Mouse (Mus musculus) ZHBTc4 (cell line): ENCODE data around the gene Myog.
A peak's percentile ranks its signal among the peaks of the same experiment; 100 is the strongest.

Experiments
- DNase-seq: peaks from one replicate; pipeline ENCODE4 v3.0.0-alpha.2; 2011; ENCODE audit warnings: low read depth, low spot score

The Myog gene

DNA sequence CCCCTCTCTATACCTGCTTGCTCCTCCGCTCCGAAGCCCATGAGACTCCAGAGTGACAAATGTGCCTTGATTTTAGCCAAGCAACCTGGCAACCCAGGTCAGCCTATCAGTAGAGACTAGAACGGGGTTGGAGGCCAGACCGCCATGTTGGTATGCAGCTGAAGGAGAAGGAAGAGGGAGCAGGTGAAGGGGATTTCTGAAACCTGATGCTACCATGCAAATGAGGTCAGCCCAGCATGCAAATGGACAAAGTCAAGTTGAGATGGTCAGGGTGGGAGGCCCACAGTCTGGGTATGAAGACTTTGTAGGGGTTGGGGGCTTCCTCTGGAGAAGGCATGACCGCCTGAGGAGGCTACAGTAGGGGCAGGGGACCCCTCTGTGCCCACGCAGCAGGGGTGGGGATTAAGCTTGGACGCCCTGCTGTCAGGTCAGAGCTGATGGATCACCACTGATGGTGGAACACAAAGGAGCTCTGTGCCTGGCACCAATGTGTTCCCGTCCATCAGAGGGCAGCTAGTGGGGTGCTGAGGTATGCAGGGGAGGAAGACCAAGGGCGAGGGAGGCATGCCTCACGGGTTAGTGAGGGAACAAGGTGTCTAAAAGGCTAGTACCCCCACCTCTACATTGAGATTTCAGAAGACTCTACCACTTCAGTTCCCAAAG lies 4.2 kb upstream of the Myog start:
- no peak for DNase-seq

DNA sequence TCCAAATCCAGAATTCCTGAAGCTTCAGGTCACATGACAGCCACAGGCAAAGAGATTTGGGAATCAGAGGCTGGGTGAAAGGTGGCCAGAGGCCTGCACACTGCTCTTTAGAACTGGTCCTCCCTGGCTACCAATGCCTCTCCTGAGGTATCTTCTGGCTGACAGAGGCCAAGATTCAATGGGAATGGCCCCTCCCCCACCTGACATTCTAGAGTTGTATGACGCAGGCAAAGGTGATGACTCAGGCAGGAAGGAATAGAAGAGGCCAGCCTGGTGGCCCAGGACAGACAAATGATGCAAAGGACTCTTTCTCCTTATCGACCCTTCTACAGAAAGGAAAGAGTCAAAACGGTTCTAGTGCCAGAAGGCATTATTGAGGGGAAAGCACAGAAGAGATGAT lies 1.6 kb upstream of the Myog start:
- no peak for DNase-seq

DNA sequence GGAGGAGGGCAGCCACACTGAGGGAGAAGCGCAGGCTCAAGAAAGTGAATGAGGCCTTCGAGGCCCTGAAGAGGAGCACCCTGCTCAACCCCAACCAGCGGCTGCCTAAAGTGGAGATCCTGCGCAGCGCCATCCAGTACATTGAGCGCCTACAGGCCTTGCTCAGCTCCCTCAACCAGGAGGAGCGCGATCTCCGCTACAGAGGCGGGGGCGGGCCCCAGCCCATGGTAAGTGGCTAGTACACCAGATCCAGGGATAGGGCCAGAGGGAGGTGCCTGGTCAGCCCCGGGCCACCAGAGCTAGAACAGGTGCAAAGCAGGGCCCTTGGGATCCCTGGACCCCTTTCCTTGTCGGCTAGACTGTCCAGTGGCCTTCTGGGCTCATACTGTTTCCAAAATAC lies 511 bp downstream of the Myog start:
- peak; percentile 52 for DNase-seq

DNA sequence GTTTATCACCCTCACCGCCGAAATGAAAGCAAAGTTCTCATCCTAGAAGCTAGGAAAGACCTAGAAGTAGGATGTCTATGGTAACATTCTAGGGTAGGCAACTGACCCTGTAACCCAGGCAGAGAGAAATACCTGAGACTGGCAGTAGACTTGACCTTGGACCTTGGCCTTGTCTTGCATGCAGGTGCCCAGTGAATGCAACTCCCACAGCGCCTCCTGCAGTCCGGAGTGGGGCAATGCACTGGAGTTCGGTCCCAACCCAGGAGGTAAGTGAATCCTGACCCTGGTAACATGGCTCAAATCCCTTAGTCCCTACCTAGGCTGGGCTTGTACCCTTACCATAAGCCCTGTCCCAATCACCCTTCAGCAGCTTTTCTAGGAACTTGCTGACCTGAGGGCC lies 1.1 kb downstream of the Myog start:
- peak; percentile 81 for DNase-seq

DNA sequence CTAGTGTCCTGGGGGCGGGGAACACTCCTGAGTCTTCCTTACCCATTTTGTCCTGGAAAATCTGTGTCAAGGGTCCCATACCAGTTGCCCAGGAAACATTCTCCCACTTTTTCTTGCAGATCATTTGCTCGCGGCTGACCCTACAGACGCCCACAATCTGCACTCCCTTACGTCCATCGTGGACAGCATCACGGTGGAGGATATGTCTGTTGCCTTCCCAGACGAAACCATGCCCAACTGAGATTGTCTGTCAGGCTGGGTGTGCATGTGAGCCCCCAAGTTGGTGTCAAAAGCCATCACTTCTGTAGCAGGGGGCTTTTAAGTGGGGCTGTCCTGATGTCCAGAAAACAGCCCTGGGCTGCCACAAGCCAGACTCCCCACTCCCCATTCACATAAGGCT lies 1.8 kb downstream of the Myog start:
- no peak for DNase-seq

DNA sequence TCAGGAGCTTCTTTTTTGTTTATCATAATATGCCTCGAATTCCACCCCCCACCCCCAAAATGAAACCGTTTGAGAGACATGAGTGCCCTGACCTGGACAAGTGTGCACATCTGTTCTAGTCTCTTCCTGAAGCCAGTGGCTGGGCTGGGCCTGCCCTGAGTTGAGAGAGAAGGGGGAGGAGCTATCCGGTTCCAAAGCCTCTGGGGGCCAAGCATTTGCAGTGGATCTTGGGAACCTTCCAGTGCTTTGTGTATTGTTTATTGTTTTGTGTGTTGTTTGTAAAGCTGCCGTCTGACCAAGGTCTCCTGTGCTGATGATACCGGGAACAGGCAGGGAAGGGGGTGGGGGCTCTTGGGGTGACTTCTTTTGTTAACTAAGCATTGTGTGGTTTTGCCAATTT lies 2.3 kb downstream of the Myog start:
- DNase-seq, result peak; percentile 52

DNA sequence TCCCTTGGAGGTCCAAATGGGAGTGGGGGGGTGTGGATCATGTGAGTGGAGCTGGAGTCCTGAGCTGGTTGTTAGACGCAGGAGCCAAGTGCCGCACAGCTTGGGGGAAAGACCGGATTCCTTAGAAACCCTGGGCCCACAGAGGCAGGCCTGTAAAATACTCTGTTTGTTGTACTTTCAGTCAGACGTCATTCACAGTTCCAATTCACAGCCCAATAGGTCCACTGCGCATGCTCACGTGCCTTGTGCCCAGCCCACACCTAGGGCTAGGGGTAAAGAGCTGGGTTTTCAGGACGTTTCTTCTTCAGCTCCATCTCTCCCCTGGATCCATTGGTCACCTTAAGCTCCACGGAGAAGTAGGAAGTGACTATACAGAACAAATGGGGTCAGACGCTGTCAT lies 2.8 kb downstream of the Myog start:
- DNase-seq, result no peak

DNA sequence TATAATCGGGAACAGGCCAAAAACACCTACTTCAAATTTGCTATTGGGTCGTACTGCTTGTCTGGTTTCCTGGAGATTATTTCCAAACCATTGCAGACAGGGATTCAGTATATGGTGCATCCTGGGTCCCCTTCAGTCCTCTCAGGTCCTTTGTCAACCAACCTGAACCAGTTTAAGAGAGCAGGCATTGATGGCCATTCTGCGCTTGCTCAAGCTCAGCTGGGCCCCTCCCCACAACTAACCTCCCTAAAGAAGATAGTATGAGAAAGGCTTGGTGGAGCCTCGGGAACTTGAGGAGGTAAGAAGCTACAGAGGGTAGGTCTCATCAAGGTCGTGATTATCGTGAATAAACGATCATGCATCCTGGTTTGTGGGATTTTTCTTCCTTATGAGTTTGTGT lies 3.5 kb downstream of the Myog start:
- no peak for DNase-seq

DNA sequence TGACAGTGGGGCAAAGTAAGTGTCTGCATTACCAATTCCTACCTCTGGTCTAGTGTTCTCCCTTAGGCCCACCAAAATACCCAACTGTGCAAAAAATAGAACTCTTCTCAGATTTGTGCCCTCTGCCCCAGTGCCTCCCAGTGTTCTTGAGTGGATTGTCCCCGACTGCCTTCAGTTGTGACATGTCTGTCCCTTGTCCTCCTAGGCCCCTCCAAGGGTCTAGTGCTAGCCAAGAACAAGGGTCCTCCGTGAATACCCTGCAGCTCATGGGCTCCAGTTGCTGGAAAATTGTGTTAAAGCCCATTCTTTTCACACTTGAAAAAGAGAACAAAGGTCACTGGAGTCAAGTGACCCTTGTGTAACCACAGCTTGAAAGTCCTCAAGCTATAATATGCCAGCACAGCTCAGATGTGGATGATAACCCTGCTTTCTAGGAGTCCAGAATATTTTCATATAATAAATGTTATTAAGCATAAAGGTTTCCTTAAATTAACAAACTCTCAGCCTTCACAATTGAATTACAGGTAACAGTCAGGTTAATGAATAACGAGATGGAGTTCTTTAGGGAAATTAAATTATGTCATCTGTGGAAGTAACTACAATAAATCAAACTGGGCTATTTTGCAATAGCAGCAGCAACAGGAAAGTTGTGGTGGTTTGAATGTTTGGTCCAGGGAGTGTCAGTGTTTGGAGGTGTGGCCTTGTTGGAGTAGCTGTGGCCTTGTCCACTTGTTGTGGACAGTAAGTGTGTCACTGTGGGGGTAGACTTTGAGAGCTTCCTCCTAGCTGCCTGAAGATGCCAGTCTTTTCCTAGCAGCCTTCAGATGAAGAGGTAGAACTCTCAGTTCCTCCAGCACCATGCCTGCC lies 4.2 kb downstream of the Myog start:
- no peak for DNase-seq

DNA sequence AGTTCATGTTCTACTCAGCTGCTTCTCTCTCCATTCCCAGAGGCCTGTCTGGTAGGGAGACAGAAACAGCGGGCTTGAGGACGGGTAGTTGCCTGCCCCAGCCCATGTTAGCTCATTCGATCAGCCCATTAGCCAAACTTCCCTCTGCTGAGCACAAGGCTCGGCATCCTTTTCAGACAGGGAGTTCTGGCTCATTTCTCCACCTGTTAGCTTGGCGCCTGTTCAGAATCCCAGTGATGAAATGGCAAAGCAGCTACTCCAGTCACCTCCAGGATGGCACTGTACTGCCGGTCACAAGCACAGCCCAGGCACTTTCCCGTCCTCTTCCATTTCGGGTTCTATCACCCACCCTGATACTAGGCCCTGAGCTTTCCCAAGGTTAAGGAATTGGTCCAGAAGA lies 7.5 kb downstream of the Myog start:
- no peak for DNase-seq

DNA sequence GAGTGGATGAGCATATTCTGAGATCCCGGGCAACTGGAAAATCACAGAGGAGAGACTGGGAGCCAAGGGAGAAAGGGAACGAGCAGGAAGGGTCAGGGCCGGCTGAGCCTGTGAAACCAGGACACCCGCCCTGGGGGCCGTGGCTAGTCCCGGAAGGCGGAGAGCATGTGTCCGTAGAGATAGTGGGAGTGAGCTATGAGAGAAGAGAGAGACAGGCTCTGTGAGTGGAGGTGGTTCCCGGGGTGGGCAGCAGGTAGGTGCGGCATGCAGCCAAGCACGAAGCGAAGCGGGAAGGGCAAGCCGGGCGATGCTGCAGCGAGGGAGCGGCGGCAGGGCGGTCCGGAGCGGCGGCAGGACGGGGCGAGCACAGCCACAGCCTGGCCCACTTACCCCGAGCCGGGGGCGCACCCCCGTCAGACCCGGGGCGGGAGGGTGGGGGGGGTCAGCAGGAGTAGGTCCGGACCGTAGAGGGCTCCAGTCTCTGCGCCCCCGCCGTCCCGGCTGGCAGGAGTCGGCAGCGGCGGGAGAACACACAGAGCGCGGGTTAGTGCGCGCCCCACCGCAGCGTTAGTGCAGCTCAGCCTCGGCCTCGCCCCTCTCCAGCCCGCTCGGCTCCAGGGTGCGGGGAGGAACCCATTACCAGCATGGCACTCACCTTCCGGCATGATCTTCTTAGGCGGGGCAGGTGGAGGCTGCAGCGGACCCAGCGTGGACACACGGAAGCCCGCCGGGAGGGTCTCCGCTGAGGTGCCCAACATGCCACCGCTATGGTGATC lies 9.0 kb downstream of the Myog start:
- DNase-seq, result peak; percentile 56

DNA sequence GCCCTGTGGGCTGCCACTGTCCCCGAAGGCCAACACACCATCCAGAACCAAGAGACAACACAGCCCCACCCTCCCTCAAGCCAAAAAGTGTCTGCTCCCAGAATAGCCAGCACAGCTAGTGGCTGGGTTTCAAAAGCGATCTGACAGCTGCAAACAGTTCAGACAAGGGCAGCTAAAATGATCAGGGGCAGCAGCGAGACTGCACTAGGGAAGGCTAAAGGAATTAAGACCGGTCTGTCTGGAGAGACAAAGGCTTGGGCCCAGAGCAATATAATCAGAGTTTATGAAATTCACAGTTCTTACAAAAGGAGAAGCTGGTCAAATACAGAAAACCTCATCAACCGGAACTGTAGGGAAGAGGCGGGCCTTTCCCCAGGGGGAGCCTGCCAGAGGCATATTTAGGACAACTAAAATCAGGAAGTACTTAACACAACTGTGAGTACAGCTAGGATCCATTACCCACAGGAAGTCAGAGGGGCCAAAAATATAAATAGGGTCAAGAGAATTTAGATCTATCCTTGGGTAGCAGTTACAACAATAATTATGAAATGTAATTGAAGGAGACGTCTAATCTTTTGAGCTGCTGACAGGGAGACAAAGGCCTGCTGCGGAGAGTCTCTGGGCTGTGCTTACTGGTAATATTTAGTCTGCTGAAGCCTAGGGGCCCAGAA lies 12.9 kb downstream of the Myog start:
- no peak for DNase-seq

DNA sequence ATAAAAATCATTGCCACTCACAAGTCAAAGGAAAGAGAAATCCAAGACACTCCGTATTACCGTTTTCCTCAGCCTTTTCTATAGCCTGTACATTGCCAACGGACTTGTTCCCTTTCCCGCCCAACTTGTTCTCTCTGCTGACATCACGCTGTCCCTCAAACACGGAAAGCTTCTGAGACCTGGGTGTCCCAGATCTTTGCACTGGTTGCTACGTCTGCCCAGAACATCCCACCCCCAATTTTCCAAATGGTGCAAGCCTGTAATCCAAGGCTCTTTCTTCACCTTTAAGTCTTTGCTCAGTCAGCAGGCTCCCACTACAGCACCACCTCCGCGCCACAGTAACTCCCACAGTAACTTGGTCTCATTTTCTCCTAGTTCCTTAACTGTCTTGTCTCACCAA lies 15.2 kb downstream of the Myog start:
- no peak for DNase-seq

DNA sequence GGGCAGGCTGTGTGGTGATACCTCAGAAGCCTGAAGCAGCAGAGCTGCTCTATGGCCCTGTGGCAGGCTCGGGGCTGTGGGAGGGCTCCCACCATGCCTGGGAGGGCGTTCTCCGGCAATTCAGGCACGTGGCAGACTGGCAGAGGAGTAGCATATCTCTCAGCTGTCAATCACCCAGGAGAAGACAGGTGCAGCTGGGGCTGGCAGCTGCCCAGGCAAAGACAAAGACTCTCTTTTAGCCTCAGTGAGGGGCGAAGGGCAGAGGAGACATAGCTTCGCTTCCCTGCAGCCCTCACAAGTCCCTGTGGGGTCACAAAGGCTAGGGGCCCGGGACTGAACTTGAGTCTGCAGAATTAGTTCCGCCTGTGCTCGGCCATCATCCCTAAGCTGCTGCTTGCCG lies 17.6 kb downstream of the Myog start:
- no peak for DNase-seq

DNA sequence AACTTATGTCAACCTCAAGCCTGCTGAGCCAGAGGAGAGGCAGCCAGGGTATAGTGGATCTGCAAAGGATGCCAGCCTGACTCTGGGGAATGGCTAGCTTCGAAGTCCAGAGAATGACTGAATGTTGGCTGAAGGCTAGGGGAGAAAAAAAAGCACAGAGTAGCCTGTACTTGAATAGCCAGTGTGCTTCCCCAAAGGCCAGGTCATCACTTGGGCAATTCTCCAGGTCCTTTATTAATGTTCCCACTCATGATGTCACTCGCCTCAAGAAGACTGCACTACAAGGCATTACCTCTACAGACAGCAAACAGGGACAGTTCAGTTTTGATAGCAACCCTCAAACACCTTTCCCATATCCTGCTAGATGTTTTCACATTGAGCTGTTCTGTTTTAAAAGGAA lies 20.5 kb downstream of the Myog start:
- no peak for DNase-seq

DNA sequence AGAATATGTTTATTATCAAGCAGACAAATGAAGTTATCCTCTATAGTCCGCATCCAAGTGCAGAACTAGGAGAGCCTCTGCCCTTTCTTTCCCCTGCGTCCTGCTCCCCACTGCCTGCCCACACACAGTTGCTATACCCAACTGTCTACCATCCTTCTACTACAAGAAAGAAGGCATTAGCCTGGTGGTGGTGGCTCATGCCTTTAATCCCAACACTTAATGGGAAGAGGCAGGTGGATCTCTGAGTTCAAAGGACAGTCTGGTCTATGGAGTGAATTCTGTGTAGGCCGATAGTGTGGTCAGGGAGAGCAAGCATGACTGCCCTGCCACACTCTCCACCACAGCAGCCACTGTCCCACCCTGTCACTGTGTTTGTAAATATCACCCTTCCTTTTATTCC lies 20.9 kb downstream of the Myog start:
- DNase-seq, result no peak

DNA sequence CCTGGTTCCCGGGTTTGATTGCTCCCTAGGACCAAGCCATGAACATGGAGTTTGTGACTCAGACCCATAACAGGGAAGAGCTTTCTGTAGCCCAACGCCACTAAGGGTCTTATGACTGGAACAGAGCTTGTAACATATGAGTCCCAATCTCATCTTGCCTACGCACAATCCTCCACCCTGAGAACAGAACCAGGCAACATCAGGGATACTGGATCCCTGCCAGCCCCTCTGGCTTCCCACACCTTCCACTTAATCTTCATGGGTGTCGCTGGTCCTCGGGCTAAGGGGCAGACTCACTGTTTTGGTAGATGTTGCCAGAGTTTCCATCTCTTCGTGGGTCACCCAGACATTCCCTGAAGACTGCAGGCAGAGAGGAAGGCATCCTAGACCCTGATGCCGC lies 22.0 kb downstream of the Myog start:
- no peak for DNase-seq

DNA sequence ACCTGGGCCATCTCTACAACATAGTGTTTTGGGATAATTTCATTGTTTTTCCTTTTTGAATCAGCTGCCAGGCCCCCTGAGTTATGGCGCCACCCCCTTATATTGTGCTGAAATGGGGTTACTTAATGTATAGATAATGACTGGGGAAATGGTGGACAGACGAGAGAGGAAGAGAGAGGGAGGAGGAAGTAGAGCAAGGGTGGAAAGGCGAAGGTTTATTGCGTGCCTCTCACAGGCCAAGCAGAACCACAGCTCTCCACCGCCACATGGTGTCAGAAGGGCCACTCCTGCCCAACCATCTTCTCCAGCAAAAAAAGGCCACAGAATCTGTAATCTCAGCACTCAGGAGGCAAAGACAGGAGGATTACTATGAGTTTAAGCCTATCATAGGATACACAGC lies 25.4 kb downstream of the Myog start:
- DNase-seq, result no peak

DNA sequence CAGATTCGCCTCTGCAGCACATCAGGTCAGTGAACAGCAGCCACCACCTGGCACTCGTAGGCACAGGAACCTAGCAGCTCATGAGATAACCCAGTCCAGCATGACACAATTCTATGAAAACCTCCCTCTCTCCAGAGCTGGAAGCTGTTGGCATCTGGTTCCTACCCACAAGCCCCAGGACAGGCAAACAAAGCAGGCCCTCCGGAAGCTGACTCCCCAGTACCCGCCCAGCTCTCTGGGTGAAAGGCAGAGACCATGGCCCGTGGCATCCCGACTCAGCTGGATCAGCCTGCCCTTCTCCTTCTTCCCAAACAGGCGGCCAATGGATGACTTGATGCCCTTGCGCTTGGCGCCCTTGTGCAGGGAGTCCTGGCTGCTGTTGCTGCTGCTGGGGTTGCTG lies 26.6 kb downstream of the Myog start:
- no peak for DNase-seq

DNA sequence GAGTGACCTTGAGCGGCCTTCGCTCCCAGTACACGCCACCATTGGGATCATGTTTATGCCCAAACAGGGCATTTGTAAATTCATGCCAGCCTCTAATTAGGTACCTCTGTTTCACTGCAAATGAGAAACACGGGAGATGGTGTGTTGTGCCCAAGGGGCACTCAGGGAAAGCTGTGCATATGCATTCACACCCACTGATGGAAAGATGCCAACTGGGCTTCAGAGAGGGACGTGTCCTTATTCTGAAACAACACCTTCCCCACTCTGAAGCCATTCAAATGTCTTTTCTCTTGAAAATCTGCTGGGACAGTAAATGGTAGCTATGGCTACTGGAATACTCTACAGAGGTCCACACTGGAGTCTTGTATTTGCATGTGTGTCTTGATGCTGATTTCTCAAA lies 28.5 kb downstream of the Myog start:
- no peak for DNase-seq

DNA sequence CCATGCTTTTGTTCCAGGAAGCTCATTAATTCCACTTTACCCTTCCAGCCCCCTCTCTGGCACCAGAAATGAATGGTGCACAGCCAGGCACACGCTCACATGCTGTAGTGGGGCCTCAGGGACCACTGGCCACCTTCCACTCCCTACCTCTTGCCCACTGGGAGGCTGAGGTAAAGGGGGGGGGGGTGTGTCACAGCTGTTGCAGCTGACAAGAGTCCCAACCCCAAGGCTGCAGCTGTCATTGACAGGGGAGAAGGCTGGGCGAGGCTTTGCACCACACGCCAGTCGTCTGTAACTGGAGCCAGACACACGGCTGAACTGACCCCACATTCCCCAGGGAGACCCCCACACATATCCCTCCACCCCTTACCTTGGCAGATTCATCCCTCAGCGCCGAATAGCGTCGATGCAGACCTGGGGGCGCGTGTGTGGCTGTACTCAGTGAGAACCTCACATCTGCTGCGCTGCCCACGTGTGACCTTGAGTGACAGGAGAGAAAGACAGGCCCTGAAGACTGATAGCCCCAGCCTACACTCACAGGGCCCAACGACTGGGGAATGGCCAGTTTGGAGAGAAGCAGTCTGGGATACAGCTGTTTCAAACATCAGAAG lies 31.0 kb downstream of the Myog start:
- DNase-seq, result no peak

DNA sequence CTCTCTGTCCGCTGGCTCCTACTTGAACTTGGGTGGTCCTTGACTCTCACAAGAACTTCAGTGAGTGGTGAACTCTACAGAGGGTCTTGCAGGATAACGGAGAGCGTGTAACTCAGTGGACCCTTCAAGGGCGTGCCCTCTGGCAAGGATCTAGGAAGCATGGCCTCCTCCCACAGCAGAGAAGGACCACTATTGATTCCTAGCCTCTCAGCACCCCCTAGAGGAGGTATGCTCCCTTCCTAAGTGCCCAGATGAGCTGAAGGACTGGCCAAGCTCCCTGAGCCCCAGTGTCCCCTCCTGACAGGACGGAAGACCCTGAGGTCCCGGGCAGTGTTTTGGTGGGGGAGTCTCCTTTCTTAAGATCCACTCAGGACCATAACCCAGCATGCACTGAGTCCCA lies 32.8 kb downstream of the Myog start:
- no peak for DNase-seq
